Mouse (Mus musculus): ENCODE data around the gene Uaca.

- no peak for TF ChIP-seq CTCF (IDR thresholded peaks at IDR 0.05; ENCODE audit: low read depth)
- no peak for TF ChIP-seq EP300 (IDR thresholded peaks at IDR 0.05; ENCODE audit: low read depth)
Measured at GRCm38 (mm10) chr9:60802341-60802740, 8.0 kb downstream of the Uaca start.

Data from liver, embryonic 14.5 days (tissue).